Mouse (Mus musculus): ENCODE results near the gene Junb.

The Junb gene

GRCm38 (mm10) chr8:84970913-84971312 is 7.6 kb downstream of the Junb start:
- no peak for DNase-seq (ENCODE audit: low spot score)

- no peak for DNase-seq (ENCODE audit: low spot score)
These were observed 8.3 kb downstream of the Junb start for GRCm38 (mm10) chr8:84970135-84970790.

GRCm38 (mm10) chr8:84969241-84970134 is 9.0 kb downstream of the Junb start, which contains the start of the genes Gm49661, Prdx2 and Rnaseh2a:
Gene Gm49661 (minus strand): TSS chr8:84969433.
Gene Prdx2 (plus strand): TSS chr8:84969587.
Gene Rnaseh2a (minus strand): TSS chr8:84969767.
- DNase-seq (ENCODE audit: low spot score) = no peak

- DNase-seq (ENCODE audit: low spot score) = no peak
These were observed 9.9 kb downstream of the Junb start for GRCm38 (mm10) chr8:84968650-84969049.

GRCm38 (mm10) chr8:84967532-84968304 is 10.8 kb downstream of the Junb start:
- no peak for DNase-seq (ENCODE audit: low spot score)

GRCm38 (mm10) chr8:84966603-84967002 is 11.9 kb downstream of the Junb start:
- DNase-seq (ENCODE audit: low spot score) = no peak

- no peak for DNase-seq (ENCODE audit: low spot score)
These were observed 12.7 kb downstream of the Junb start for GRCm38 (mm10) chr8:84965731-84966291.

- no peak for DNase-seq (ENCODE audit: low spot score)
These were observed 14.6 kb downstream of the Junb start for GRCm38 (mm10) chr8:84963952-84964351.

GRCm38 (mm10) chr8:84959811-84960210 is 18.7 kb downstream of the Junb start:
- no peak for DNase-seq (ENCODE audit: low spot score)

- DNase-seq (ENCODE audit: low spot score) = no peak
These were observed 21.8 kb downstream of the Junb start for GRCm38 (mm10) chr8:84956768-84957167.

- no peak for DNase-seq (ENCODE audit: low spot score)
These were observed 25.8 kb downstream of the Junb start for GRCm38 (mm10) chr8:84952612-84953255.

GRCm38 (mm10) chr8:84949753-84950152 is 28.8 kb downstream of the Junb start:
- no peak for DNase-seq (ENCODE audit: low spot score)

- no peak for DNase-seq (ENCODE audit: low spot score)
These were observed 31.3 kb downstream of the Junb start for GRCm38 (mm10) chr8:84947241-84947545.

- no peak for DNase-seq (ENCODE audit: low spot score)
These were observed 31.8 kb downstream of the Junb start, which contains the start of gene Rtbdn for GRCm38 (mm10) chr8:84946528-84947240. Gene Rtbdn (plus strand): TSS chr8:84946991.

- no peak for DNase-seq (ENCODE audit: low spot score)
These were observed 32.6 kb downstream of the Junb start for GRCm38 (mm10) chr8:84945633-84946527.

- DNase-seq (ENCODE audit: low spot score) = no peak
These were observed 33.3 kb downstream of the Junb start for GRCm38 (mm10) chr8:84945235-84945632.

GRCm38 (mm10) chr8:84944478-84945160 is 33.9 kb downstream of the Junb start:
- no peak for DNase-seq (ENCODE audit: low spot score)

- no peak for DNase-seq (ENCODE audit: low spot score)
These were observed 34.8 kb downstream of the Junb start for GRCm38 (mm10) chr8:84943699-84944098.
